Mouse (Mus musculus): ENCODE measurements at regions not wholly inside any gene's neighbourhood (a gene's known extent, or its start where the extent isn't known, plus 50 kb on each side); places are given as distances from the start of the nearest gene placed in this dataset.
"Not testable (repeated sequence)": the region's sequence is repeated elsewhere in the genome, so short reads cannot be mapped to it uniquely, and the experiment has no call there.

DNA sequence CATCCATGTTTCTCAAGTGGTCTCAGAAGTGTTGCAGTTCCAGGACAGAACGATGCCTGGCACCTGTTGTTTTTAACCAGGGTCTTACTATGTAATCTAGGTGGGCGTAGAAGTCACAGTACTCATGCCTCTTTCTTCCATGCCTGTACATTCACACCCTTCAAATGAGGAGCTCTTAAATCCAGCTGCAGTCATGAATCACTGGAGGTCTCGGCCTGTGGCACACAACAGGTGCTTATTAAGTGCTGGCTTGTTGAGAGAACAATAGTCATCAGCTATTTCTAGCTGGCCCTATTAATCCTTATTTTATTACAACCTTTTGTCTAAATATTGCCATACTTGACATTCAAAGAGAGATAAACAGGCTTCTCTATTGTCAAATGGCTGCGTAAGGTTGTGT lies 157.8 kb downstream of the Ube2e3 start:
- DNase-seq, result no peak

GRCm38 (mm10) chr2:79030990-79031389 lies 163.1 kb downstream of the Ube2e3 start:
- DNase-seq, result no peak

DNA sequence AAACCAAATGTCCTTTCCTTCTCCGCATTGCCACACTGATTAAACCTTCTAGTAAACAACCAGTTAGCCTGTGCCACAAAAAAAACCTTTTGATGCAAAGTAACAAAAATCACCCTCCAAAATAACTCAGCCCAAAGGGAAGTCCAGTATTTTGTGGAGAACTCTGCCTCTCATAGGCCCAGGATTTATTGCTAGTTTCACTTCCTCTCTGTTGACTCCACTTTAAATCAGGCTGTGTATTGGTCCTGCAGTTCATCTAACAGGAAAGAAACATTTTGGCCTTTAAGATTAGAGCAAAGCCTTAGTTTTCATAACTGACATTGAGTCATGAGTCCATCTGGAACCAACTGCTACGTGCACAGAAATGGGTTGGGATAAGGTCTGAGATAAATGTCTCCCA lies 168.4 kb downstream of the Ube2e3 start:
- DNase-seq, result no peak

DNA sequence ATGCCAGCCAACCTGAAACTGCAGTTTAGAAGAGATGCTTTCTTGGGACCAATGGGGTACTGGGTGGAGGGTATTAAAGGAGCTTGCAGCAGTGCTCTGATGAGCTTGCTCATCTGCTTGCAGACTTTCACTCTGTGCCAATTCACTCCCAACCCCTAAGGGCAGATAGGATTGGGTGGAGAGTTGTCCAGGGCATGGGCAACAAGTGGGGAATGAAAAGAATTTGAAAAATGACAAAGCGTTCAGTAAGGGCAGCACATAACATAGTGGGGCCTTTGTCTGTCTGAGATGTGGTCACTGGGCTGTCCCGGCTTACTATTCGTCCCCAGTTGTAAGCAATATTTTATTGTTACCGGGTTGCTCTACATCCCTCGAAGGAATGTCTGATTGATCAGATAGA lies 170.7 kb downstream of the Ube2e3 start:
- DNase-seq, result no peak

DNA sequence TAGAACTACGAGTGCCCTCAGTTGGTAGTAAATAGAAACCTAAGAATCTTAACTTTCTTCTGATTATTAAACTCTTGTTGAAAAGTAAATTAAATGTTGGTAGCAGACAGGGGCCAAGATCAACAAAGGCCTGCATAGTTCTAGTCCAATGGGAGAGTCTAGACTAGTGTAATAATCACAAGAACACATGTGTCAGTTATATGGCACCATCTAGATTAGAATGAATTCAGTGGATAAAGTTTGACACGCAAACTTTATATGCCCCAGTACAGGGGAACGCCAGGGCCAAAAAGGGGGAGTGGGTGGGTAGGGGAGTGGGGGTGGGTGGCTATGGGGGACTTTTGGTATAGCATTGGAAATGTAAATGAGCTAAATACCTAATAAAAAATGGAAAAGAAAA lies 176.9 kb downstream of the Ube2e3 start:
- DNase-seq, result not testable (repeated sequence)

- DNase-seq, result no peak
These were observed 177.6 kb downstream of the Ube2e3 start for GRCm38 (mm10) chr2:79045508-79045907.

DNA sequence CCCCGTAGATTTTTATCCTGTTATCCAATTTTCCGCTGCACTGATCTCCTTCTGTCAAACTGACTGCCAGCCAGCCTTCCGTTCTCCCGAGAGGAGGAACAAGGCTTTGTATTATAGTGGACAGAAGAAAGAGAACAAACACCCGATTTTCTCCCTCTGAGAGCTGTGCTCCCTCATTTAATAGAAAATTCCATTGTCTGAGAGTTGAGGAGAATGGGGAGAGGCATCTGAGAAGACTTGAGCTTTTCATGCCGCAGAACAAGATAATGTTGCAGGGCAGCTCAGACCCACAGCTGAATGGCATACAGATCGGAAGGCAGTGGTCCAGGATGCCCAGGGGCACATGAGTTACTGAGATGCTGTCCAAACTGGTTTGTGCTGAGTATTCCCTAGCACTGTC lies 180.1 kb downstream of the Ube2e3 start:
- DNase-seq, result no peak

DNA sequence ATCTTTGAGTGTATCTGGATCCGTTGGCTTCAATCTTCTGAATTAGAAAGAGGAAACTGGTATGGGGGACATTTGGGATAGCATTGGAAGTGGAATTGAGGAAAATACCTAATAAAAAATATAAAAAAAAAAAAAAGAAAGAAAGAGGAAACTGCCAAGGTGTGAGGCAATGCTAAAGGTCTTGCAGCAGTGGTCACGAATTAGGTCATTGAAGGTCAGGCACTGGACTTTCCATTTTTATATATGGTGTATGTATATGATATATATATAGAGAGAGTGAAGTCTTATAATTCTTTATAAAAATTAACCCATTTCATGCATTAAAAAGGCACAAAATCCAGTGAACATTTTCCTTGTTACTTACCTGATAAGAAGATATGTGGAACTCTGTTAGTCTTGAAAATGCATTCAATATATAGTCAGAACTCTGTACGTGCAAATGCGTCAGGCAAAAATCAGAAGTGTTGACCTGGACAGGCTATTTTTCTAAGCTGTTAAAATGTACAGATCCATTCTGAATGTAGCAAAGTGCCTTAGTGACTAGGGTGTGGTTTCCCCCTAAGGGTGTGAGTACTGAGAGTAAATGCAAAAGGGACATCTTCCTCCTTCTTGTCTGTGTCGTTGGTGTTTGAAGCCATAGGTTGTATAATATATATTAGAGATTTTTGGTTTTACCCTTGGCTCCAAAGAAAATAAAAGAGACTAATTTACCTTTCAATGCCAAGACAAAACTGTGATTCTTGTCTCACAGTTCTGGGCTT lies 181.0 kb downstream of the Ube2e3 start:
- no peak for DNase-seq

GRCm38 (mm10) chr2:79050495-79051046 lies 182.6 kb downstream of the Ube2e3 start:
- DNase-seq, result no peak

DNA sequence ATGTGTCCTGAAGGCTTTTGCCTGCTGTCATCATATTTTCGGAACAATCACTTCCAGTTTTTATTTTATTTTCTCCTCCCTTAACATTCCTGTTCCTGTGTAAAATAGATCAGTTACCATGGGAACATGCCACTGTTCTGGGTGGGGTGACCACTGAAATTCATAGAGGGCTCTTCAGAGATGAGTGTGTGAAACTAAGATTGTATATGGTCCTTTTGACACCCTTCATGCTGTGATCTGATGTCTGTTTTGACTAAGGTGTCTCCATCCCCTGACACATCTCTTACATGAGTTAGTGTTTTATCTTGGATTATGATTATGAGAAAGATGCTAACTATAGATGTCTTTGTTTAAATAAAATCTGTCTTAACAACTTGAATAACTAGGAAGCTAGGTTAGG lies 184.3 kb downstream of the Ube2e3 start:
- DNase-seq, result no peak

DNA sequence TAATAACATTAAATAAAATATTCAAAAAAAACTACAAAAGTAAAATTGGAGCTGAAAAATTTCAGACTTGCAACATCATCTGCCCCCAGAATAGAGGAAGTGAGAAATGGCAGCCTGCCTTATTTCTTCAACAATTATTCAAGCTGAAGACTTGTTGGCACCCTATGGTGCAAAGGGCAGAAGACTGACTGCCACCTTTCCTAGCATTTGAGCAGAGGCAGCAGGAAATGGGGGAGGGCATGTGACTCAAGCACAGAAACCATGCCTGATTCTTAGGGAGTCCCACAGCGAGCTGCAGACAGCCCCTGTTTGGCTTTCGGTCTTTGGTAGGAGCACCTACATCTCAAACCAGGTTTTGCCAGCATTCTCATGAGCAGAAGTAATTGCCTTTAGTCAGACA lies 188.2 kb downstream of the Ube2e3 start:
- peak; percentile 8 for DNase-seq

- DNase-seq, result no peak
These were observed 191.4 kb downstream of the Ube2e3 start for GRCm38 (mm10) chr2:79059115-79059943.

- DNase-seq, result no peak
These were observed 192.0 kb downstream of the Ube2e3 start for GRCm38 (mm10) chr2:79059944-79060238.

- DNase-seq, result no peak
These were observed 192.4 kb downstream of the Ube2e3 start for GRCm38 (mm10) chr2:79060320-79060719.

DNA sequence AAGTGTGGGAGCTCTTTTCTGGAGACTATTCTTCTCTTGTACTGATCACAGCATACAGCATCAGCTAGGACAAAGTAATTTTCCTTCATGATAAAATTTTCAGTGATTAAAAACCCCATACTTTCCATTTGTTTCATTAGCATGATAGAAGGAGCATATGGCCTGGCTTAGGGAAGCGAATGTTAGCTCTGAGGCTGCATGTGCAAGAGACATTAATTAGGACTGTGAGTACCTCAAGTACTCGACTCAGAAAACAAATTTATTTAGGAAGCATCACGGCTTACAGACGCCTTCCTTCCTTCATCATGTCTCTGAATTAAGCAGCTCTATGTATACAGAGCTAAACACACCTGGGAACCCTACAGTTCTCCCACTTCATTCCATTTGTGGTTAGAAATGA lies 193.6 kb upstream of the Itga4 start:
- no peak for DNase-seq

DNA sequence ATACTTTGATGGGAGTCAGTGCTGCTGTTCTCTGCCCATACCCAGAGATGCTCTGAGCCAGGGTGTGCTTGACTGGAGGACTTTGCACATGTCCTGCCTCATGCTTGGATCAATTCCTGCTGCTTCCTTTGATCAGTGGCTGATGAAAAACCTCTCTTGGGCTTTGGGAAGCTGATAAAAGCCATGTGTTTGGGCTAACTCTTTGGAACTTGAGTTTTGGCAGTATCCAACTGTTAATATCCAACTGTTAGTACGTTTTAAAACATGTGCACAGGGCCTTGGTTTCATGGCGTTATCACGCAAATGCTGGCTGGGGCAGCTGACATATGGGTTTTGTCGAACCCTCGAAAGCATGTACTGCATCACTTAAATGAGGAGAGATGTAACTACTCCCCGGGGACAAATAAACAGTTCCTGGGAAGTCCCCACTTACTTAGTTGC lies 193.0 kb upstream of the Itga4 start:
- no peak for DNase-seq

DNA sequence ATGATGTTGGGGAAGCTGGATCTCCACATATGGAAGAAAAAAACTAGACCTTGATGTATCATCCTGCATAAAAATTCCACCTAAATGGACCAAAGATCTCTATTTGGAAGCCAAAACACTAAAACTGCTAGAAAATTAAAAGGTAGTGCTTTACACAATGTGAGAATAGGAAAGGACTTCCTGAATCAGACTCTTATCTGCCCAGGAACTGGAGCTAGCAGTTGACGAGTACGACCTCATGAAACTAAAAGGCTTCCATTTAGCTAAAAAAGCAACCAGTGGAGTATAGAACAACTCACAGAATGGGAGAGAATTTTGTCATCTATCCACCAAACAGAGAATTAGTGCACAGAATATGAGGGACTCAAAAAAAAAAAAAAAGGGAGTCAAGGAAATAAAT lies 191.6 kb upstream of the Itga4 start:
- no peak for DNase-seq

GRCm38 (mm10) chr2:79065321-79065720 lies 189.9 kb upstream of the Itga4 start:
- no peak for DNase-seq

- DNase-seq, result no peak
These were observed 179.1 kb upstream of the Itga4 start for GRCm38 (mm10) chr2:79076115-79076514.

DNA sequence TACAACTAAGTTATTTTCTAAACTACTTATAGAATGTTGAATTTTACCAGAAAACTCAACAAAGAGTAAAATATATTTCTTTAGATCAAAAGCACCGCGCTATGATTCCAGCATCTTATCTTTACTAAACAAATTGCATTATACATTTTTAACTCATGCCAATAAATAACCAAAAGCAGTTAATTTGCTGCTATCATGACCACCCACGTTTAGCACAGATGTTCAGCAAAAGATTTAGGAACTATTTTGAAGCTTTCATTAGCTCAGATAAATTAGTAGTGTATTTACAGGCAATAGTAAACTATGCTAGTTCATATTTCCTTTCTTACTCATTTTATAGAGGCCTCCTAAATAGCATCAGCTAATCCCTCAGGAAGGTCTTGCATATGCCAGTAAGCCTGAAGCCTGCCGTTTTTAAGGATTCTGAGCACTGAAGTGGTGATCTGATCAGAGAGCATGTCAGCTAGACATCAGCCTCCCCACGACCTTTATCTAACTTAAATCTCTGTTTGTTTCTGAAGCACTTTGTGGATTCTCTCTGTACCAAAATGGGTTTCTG lies 176.3 kb upstream of the Itga4 start:
- DNase-seq, result no peak

GRCm38 (mm10) chr2:79081769-79082168 lies 173.5 kb upstream of the Itga4 start:
- DNase-seq, result no peak

DNA sequence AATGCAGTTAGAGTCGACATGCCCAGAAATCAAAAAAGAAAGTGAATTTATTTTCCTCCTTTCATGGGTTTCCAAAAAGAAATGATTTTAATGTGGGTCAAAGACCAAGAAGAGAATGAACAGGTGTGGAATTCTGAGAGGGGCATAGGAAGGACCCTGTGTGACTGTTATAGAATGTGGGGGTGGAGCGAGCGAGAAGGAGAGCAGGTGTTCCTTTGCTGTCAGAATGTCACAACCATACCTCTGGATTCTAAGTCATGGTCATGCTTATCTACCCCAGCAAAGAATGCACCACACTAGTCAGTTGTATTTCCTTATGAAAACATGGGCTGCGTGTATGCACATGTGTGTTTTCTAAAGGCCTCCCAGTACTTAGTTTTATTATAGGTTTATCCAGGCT lies 168.9 kb upstream of the Itga4 start:
- DNase-seq, result no peak

GRCm38 (mm10) chr2:79086857-79087578 lies 168.2 kb upstream of the Itga4 start:
- no peak for DNase-seq
